Mouse (Mus musculus): ENCODE data around the gene Yrdc. TPM values are rescaled to one million over a fixed set of nuclear protein-coding genes. Genes with fewer than 3 reads are reported as not detected.

The Yrdc gene
- total RNA-seq, 2 experiments from 2014 or later, result 29.6 to 29.7 TPM

GRCm38 (mm10) chr4:124899906-124900305 lies 49.4 kb downstream of the Yrdc start:
- intact Hi-C loops (cut with DNase I), result no loop called here
- DNase-seq (ENCODE audit: low spot score in 2 of 2), result no peak

Other genes with a start within 250 kb of the Yrdc start
- under 1 TPM; 0.40 to 0.55 TPM for gene 3100002H09Rik, start 239.9 kb upstream of the Yrdc start, total RNA-seq (2021)
- 10 to 100 TPM; 29.9 to 30.1 TPM for gene Pou3f1, start 193.9 kb upstream of the Yrdc start, total RNA-seq (2021)
- gene Utp11, start 157.1 kb upstream of the Yrdc start, total RNA-seq (2021), result 10 to 100 TPM; 14.1 to 14.3 TPM
- gene Fhl3, start 150.0 kb upstream of the Yrdc start, total RNA-seq (2021), result 1 to 10 TPM; 3.8 to 4.2 TPM
- gene Sf3a3, start 135.9 kb upstream of the Yrdc start, total RNA-seq (2021), result 10 to 100 TPM; 31.1 to 32.2 TPM
- gene Inpp5b, start 108.8 kb upstream of the Yrdc start, total RNA-seq (2021), result 10 to 100 TPM; 35.3 to 42.5 TPM
- 10 to 100 TPM; 24.5 to 25.8 TPM for gene Mtf1, start 48.6 kb upstream of the Yrdc start, total RNA-seq (2021)
- gene 1110065P20Rik, start 517 bp downstream of the Yrdc start, total RNA-seq (2021), result 10 to 100 TPM; 88.7 to 91.2 TPM
- gene Maneal, start 11.5 kb downstream of the Yrdc start, total RNA-seq (2021), result 10 to 100 TPM; 51.1 to 55.7 TPM
- gene Epha10, start 30.2 kb downstream of the Yrdc start, total RNA-seq (2021), result 10 to 100 TPM; 32.4 to 34.4 TPM
- gene 9930104L06Rik, start 86.4 kb downstream of the Yrdc start, total RNA-seq (2021), result 10 to 100 TPM; 15.0 to 17.6 TPM
- gene Cdca8, start 88.6 kb downstream of the Yrdc start, total RNA-seq (2021), result 1 to 10 TPM; 2.8 TPM
- gene Rspo1, start 135.8 kb downstream of the Yrdc start, total RNA-seq (2021), result 1 to 10 TPM; 4.4 to 4.8 TPM
- gene Gnl2, start 165.9 kb downstream of the Yrdc start, total RNA-seq (2021), result 10 to 100 TPM; 68.8 to 70.7 TPM
- under 1 TPM in 1 of 2 experiments, not detected in 1; 0.15 TPM for gene Dnali1, start 215.0 kb downstream of the Yrdc start, total RNA-seq (2021)
- 10 to 100 TPM; 10.9 to 12.5 TPM for gene Snip1, start 216.0 kb downstream of the Yrdc start, total RNA-seq (2021)
- 100 to 1,000 TPM; 125 to 144 TPM for gene Meaf6, start 234.5 kb downstream of the Yrdc start, total RNA-seq (2021)

Measured in left cerebral cortex, postnatal 14 days (tissue).